Mouse (Mus musculus) splenic B cell, adult 2 months (primary cell): Measurements from ENCODE around the gene Tbc1d20.

Experiments used
- DNase-seq: peaks from one replicate; pipeline ENCODE4 v3.0.0-alpha.2; 2011; ENCODE audit warnings: low read depth, low spot score
- H3K27me3 ChIP-seq: 2 replicates; pipeline ENCODE4 v1.6.1; 2012; ENCODE audit warnings: mild to moderate bottlenecking, low read length, moderate library complexity, mixed read lengths; ENCODE audit not compliant: control insufficient read depth, poor library complexity, insufficient read depth, severe bottlenecking
- H3K36me3 ChIP-seq: 2 replicates; pipeline ENCODE4 v1.6.1; 2012; ENCODE audit warnings: mild to moderate bottlenecking, low read length, moderate library complexity, mixed read lengths; ENCODE audit not compliant: control insufficient read depth, poor library complexity, insufficient read depth, severe bottlenecking

Tbc1d20 gene

GRCm38 (mm10) chr2:152359616-152360015, 66.0 kb downstream of the Tbc1d20 start:
- H3K27me3 ChIP-seq = no peaks in the 10 kb centered on the region
- DNase-seq = no peak
- H3K36me3 ChIP-seq = no peaks in the 10 kb centered on the region

GRCm38 (mm10) chr2:152360271-152360775, 66.7 kb downstream of the Tbc1d20 start:
- Histone ChIP-seq H3K27me3 (no peaks in the 10 kb centered on the region), H3K36me3 (no peaks in the 10 kb centered on the region)
- DNase-seq = peak; percentile 34

- Histone ChIP-seq H3K36me3 (no peaks in the 10 kb centered on the region), H3K27me3 (no peaks in the 10 kb centered on the region)
- DNase-seq = no peak
Observed at GRCm38 (mm10) chr2:152361193-152361592, 67.6 kb downstream of the Tbc1d20 start.
